Comparison of ENCODE assay signal across 9 mouse cellular contexts in the genomic region with DNA sequence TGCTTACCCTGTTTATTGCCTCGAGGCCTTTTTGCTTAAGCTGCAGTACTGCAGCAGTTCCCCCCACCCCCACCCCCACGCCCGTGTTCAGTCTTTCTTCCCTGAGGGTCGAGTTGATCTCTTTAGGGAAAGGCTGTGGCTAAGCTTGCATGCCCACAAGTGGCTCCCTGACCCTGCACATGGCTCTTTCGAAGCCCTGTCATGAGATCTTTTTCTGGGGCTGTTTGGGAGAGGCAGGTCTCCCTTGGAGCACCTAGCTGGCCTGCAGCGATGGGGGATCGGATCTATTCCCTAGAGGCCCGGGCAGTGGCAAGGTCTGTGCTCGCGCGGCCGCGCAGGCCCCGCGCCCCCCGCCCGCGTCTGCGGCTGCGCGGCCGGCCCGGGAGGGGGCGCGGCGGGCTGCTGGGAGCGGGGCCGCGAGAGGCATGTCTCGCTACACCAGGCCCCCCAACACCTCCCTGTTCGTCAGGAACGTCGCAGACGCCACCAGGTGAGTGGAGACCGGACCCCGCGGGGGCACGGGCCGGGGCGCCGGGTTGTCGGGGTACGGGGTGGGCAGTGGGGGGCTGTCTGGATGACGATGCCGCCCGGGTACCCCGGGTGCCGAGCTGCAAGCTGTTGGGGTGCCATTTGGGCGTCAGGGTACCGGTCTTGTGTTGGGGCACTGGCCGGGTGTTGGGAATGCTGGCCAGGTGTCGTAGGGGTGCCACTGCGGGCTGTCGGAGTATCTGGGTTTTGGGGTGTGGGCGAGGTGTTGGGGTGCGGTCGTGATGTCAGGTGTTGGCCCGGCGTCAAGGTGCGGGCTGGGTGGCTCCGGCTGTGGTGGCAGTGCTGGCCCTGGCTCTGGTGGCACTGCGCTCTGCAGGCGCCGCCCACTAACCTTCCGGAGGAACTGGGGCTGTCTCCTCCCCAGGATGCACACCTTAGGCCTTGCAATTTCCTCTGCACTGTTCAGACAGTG. TPM values are rescaled to one million over a fixed set of nuclear protein-coding genes. Genes with fewer than 3 reads are reported as not detected.
DNase-seq lines count a peak whose midpoint lies in the region; ATAC-seq and TF ChIP-seq lines count a peak whose summit lies in the region.
"Had no signal": no experiment of that assay in that cellular context is flagged by ENCODE, and none has a peak within 500 bp of the region (broad histone marks: within the 10 kb centered on the region; RNA-seq: fewer than 3 reads in every experiment).

A gene (plus strand): TSS at position 111 of the 961 bp plus-strand sequence.

- ATAC-seq in cerebellum, adult (ENCODE audit: insufficient number of reproducible peaks, low FRiP score, low TSS enrichment), result peak; percentile 92
- peak; percentile 87 for ATAC-seq in forebrain, embryonic 13.5 days
- ATAC-seq in intestine, embryonic 16.5 days, result peak; percentile 81
- peak; percentile 91 for ATAC-seq in midbrain, postnatal 0 days (ENCODE audit: low FRiP score)
- ATAC-seq in stomach, embryonic 16.5 days (ENCODE audit: insufficient read depth, low FRiP score), result peak; percentile 71

- 2% methylated on average over 63 of the region's 65 CpGs for WGBS in forebrain, embryonic 13.5 days
- WGBS in intestine, embryonic 16.5 days, result 2% methylated on average over 65 of the region's 65 CpGs
- 2% methylated on average over 56 of the region's 65 CpGs for WGBS in midbrain, postnatal 0 days
- 3% methylated on average over 65 of the region's 65 CpGs for WGBS in stomach, embryonic 16.5 days

- TF ChIP-seq CTCF in midbrain, postnatal 0 days (IDR thresholded peaks at IDR 0.05), result peak; percentile 20; the same call in 1 of the 2 replicates

- H3K4me2 ChIP-seq in forebrain, embryonic 13.5 days, result peak within 1 kb of the TSS; percentile 89
- H3K4me2 ChIP-seq in intestine, embryonic 16.5 days (ENCODE audit: low read depth, low read length), result peak within 1 kb of the TSS; percentile 100
- peak within 1 kb of the TSS; percentile 87 for H3K4me2 ChIP-seq in midbrain, postnatal 0 days (ENCODE audit: low read depth, low read length, poor library complexity, severe bottlenecking)
- H3K4me2 ChIP-seq in stomach, embryonic 16.5 days (ENCODE audit: low read depth, low read length), result peak within 1 kb of the TSS; percentile 99

- DNase-seq in gastrocnemius, postnatal 10 days, result peak; percentile 21
- DNase-seq in gastrocnemius, postnatal 25 days, result no peak
- peak; percentile 8 for DNase-seq in liver
- peak; percentile 69 for DNase-seq in midbrain, postnatal 0 days (ENCODE audit: low spot score)

- peak within 1 kb of the TSS; percentile 60 for H3K27ac ChIP-seq in forebrain, embryonic 13.5 days
- H3K27ac ChIP-seq in intestine, embryonic 16.5 days (ENCODE audit: low read length), result no peak within 1 kb of the TSS
- H3K27ac ChIP-seq in midbrain, postnatal 0 days (ENCODE audit: low read depth, low read length), result peak within 1 kb of the TSS; percentile 95
- H3K27ac ChIP-seq in stomach, embryonic 16.5 days (ENCODE audit: low read length), result no peak within 1 kb of the TSS

- peaks cover 6% of the 10 kb centered on the region; the same call in 1 of the 2 replicates for H3K9me3 ChIP-seq in forebrain, embryonic 13.5 days (replicated peaks)
- no peaks in the 10 kb centered on the region for H3K9me3 ChIP-seq in intestine, embryonic 16.5 days (ENCODE audit: control insufficient read depth, low read length)
- no peaks in the 10 kb centered on the region for H3K9me3 ChIP-seq in midbrain, postnatal 0 days (ENCODE audit: low read length)
- H3K9me3 ChIP-seq in stomach, embryonic 16.5 days (replicated peaks; ENCODE audit: control insufficient read depth, low read length), result no peaks in the 10 kb centered on the region

- H3K4me3 ChIP-seq in forebrain, embryonic 13.5 days, result peak within 1 kb of the TSS; percentile 65
- peak within 1 kb of the TSS; percentile 70 for H3K4me3 ChIP-seq in intestine, embryonic 16.5 days (ENCODE audit: low read length)
- peak within 1 kb of the TSS; percentile 84 for H3K4me3 ChIP-seq in midbrain, postnatal 0 days (ENCODE audit: low read depth, low read length)
- peak within 1 kb of the TSS; percentile 58 for H3K4me3 ChIP-seq in stomach, embryonic 16.5 days (replicated peaks; ENCODE audit: low read length)

- no peaks in the 10 kb centered on the region for H3K36me3 ChIP-seq in forebrain, embryonic 13.5 days (ENCODE audit: poor library complexity, severe bottlenecking)
- no peaks in the 10 kb centered on the region for H3K36me3 ChIP-seq in intestine, embryonic 16.5 days (ENCODE audit: control insufficient read depth, insufficient read depth, low read length)
- H3K36me3 ChIP-seq in midbrain, postnatal 0 days (ENCODE audit: insufficient read depth, low read length), result no peaks in the 10 kb centered on the region
- H3K36me3 ChIP-seq in stomach, embryonic 16.5 days (ENCODE audit: control insufficient read depth, insufficient read depth, low read length), result no peaks in the 10 kb centered on the region

- peak within 1 kb of the TSS; percentile 80 for H3K9ac ChIP-seq in forebrain, embryonic 13.5 days
- peak within 1 kb of the TSS; percentile 81 for H3K9ac ChIP-seq in intestine, embryonic 16.5 days (ENCODE audit: low read depth, low read length)
- peak within 1 kb of the TSS; percentile 96 for H3K9ac ChIP-seq in midbrain, postnatal 0 days (replicated peaks; ENCODE audit: low read length, poor library complexity, severe bottlenecking)
- peak within 1 kb of the TSS; percentile 87 for H3K9ac ChIP-seq in stomach, embryonic 16.5 days (ENCODE audit: low read length)

- peaks cover 4% of the 10 kb centered on the region for H3K4me1 ChIP-seq in forebrain, embryonic 13.5 days
- 0 out of 2 replicates have a peak, but pooled peaks cover 8% of the 10 kb centered on the region for H3K4me1 ChIP-seq in intestine, embryonic 16.5 days (ENCODE audit: control insufficient read depth, insufficient read depth, low read length)
- 0 out of 2 replicates have a peak, but pooled peaks cover 2% of the 10 kb centered on the region for H3K4me1 ChIP-seq in midbrain, postnatal 0 days (ENCODE audit: insufficient read depth, low read length)
- 0 out of 2 replicates have a peak, but pooled peaks cover 3% of the 10 kb centered on the region for H3K4me1 ChIP-seq in stomach, embryonic 16.5 days (ENCODE audit: control insufficient read depth, insufficient read depth, low read length)

- no peaks in the 10 kb centered on the region for H3K27me3 ChIP-seq in forebrain, embryonic 13.5 days
- no peaks in the 10 kb centered on the region for H3K27me3 ChIP-seq in intestine, embryonic 16.5 days (replicated peaks; ENCODE audit: control insufficient read depth, insufficient read depth, low read length)
- no peaks in the 10 kb centered on the region for H3K27me3 ChIP-seq in midbrain, postnatal 0 days (ENCODE audit: insufficient read depth, low read length)
- no peaks in the 10 kb centered on the region for H3K27me3 ChIP-seq in stomach, embryonic 16.5 days (ENCODE audit: control insufficient read depth, insufficient read depth, low read length)

RNA-seq across cellular contexts. Expression of the gene that starts here (rescaled TPM):
- under 1 TPM in 1 of 2 experiments, not detected in 1; 0.20 TPM for total RNA-seq in gastrocnemius, postnatal 10 days (2021)
- total RNA-seq in gastrocnemius, postnatal 25 days (2021), result not detected
- polyA plus RNA-seq in forebrain, embryonic 13.5 days (2015; fragmentation: Nextera tagmentation; extraction: Ambion mirVana), result 13.2 and 18.8 TPM in 2 replicates
- polyA plus RNA-seq in intestine, embryonic 16.5 days (2015; fragmentation: Nextera tagmentation; extraction: Ambion mirVana), result 4.7 and 5.2 TPM in 2 replicates
- total RNA-seq in midbrain, postnatal 0 days (2014; rRNA removed), result 84.2 and 88.0 TPM in 2 replicates
- 76.7 and 77.4 TPM in 2 replicates for polyA plus RNA-seq in midbrain, postnatal 0 days (2015; fragmentation: Nextera tagmentation; extraction: Ambion mirVana)
- polyA plus RNA-seq in stomach, embryonic 16.5 days (2015; fragmentation: Nextera tagmentation; extraction: Ambion mirVana), result 6.6 and 8.5 TPM in 2 replicates
- polyA plus RNA-seq: C2C12 had no signal

Comparison
In these comparisons a context has a peak if more than half of its experiments do, and no peak if none do; other contexts are left out.
1. RNA of the gene that starts here (total RNA-seq): 84.2 to 88.0 TPM in midbrain, postnatal 0 days; 0.20 TPM in gastrocnemius, postnatal 10 days and not detected in gastrocnemius, postnatal 25 days; every median in the first group is over 10 times any median in the second.
2. Peak in DNase-seq in gastrocnemius, postnatal 10 days; RNA of the gene not detected or under 1 TPM.
3. H3K27ac ChIP-seq: peak in forebrain, embryonic 13.5 days (single experiment) and midbrain, postnatal 0 days (single experiment); none in intestine, embryonic 16.5 days (single experiment) and stomach, embryonic 16.5 days (single experiment).
4. Peak in every context shown above with its lines, with median percentiles within 50 percentile points of each other: ATAC-seq, H3K4me2 ChIP-seq, H3K4me3 ChIP-seq and H3K9ac ChIP-seq.